Mouse (Mus musculus) embryonic facial prominence, embryonic 14.5 days (tissue): ENCODE measurements around the gene Mroh2a. TPM values are rescaled to one million over a fixed set of nuclear protein-coding genes. Genes with fewer than 3 reads are reported as not detected.

ENCODE experiments used
- ATAC-seq: fragments of 200-750 bp; cut with Nextera tagmentation; 2 replicates; pipeline ENCODE4 v1.8.0; 2017; ENCODE audit warnings: low read depth, moderate number of reproducible peaks, moderate TSS enrichment
- DNase-seq: peaks from one replicate; pipeline ENCODE4 v3.0.0-alpha.2; 2015; ENCODE audit warnings: low spot score
- H3K27ac ChIP-seq: fragments of 300-500 bp; sonication (generic); replicated peaks from 2 replicates; pipeline ENCODE4 v1.5.1; 2014; ENCODE audit warnings: low read depth, mild to moderate bottlenecking, low read length, moderate library complexity
- H3K27me3 ChIP-seq: fragments of 300-500 bp; sonication (generic); replicated peaks from 2 replicates; pipeline ENCODE4 v1.6.1; 2014; ENCODE audit warnings: low read length; ENCODE audit not compliant: control insufficient read depth, insufficient read depth
- H3K36me3 ChIP-seq: fragments of 300-500 bp; sonication (generic); 2 replicates; pipeline ENCODE4 v1.6.1; 2014; ENCODE audit warnings: low read length, mixed read lengths; ENCODE audit not compliant: control insufficient read depth, insufficient read depth
- H3K4me1 ChIP-seq: fragments of 300-500 bp; sonication (generic); 2 replicates; pipeline ENCODE4 v1.6.1; 2014; ENCODE audit warnings: antibody characterized with exemption, low read length; ENCODE audit not compliant: control insufficient read depth, insufficient read depth
- H3K4me2 ChIP-seq: fragments of 300-500 bp; sonication (generic); 2 replicates; pipeline ENCODE4 v1.6.1; 2014; ENCODE audit warnings: low read depth, mild to moderate bottlenecking, low read length, moderate library complexity, mixed read lengths
- H3K4me3 ChIP-seq: fragments of 300-500 bp; sonication (generic); 2 replicates; pipeline ENCODE4 v1.5.1; 2014; ENCODE audit warnings: low read depth, mild to moderate bottlenecking, low read length
- H3K9ac ChIP-seq: fragments of 300-500 bp; sonication (generic); 2 replicates; pipeline ENCODE4 v1.6.1; 2014; ENCODE audit warnings: low read depth, mild to moderate bottlenecking, low read length, moderate library complexity, mixed read lengths
- H3K9me3 ChIP-seq: fragments of 300-500 bp; sonication (generic); 2 replicates; pipeline ENCODE4 v1.6.1; 2016; ENCODE audit warnings: low read length; ENCODE audit not compliant: control insufficient read depth
- WGBS: fragments of 180-500 bp; shearing (Covaris S2); extraction: QIAGEN DNeasy Blood & Tissue Kit; methylation state at CpG from one replicate; pipeline ENCODE4 v1.1.7; 2014; 5-methylcytosine and 5-hydroxymethylcytosine counted together
- polyA plus RNA-seq: library from polyadenylated mRNA; unstranded; fragments of >200 nt; fragmentation: Nextera tagmentation; extraction: Ambion mirVana; gene quantifications from 2 replicates; pipeline ENCODE4 v1.2.1, GENCODE M21; 2014

Mroh2a gene
- polyA plus RNA-seq, 1 experiment from 2014 or later: 1.7 TPM

DNA sequence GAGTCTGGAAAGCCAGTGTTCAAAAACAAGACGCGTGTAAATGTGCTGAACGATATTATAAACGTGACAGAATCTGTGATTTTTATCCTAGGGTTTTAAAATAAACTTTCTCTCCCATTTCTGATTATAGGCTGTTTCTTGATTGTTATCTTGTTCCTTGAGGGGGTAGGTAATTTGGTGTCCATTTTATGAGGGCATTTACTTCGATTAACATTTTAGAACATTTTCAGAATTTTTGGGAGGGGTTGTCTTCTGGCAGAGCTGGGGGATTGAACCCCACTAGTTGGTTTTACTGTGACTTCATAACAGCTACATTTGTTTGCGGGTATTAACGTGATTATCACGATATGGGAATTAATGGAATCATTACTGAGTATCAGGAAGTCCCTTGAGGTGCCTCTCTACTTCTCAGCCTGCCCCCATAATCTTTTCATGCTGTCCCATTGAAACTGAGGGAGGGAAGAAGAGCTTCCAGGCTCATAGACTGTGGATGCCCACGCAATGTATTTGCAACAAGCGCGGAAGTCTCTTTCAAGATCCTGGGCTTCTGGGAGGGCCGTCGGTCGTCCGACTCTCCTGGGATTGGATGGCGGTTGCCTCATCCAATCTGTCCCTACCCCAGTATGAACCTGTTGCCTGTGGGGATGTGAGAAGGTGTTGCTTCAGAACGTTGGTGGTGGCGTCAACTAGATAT, 51.2 kb downstream of the Mroh2a start:
- Histone ChIP-seq H3K27ac (peak overlapping the region; percentile 0; the same call in 1 of the 2 replicates), H3K4me1 (peaks cover 15% of the 10 kb centered on the region), H3K36me3 (peaks cover 29% of the 10 kb centered on the region), H3K4me2 (peak overlapping the region; percentile 58), H3K9ac (peak overlapping the region; percentile 75), H3K9me3 (peaks cover 14% of the 10 kb centered on the region), H3K4me3 (peak overlapping the region; percentile 47), H3K27me3 (no peaks in the 10 kb centered on the region)
- no peak for DNase-seq
- no peak for ATAC-seq
- 67% methylated on average over 18 of the region's 18 CpGs for WGBS

DNA sequence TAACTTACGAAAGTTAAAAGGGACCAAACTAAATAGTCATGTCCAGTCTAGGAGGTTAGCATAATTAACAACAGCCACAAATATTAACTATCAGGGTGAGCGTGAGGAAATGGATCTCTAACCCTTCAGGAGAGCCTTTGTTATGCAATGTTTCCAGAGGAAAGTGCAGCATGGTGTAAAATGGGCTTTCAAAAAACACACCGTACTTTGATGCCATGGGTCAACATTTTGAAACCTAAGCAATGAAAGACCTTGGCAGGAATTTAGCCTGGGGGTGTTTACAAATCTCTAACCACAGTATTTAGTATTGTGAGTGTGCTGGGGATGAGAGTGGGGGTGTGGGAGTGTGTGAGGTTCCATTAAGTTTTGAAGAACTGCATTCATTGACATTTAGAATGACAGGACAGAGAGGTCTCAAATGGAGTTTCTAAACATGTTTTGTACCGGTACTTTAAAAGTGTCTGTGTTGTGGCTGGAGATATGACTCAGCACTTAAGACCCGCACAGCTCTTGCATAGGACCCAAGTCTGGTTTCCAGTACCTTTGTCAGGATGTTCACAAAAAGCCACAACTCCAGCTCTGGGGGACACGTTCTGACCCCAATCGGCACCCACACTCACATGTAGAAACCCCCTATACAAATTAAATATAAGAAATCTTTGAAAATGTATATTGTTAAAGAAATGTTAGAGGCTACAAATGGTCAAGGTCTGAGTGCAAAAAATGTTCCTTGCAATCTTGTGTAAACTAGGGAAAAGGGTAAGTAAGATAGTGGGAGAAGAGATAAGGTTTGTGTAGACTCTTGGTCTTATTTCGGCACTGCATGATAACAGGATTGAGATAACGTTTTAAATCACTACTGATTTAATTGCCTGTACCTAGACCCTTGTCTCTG, 52.6 kb downstream of the Mroh2a start:
- DNase-seq (peak; percentile 66), ATAC-seq (no peak)
- H3K4me1 ChIP-seq: peaks cover 15% of the 10 kb centered on the region
- WGBS: 62% methylated on average over 9 of the region's 9 CpGs
- H3K27me3 ChIP-seq: no peaks in the 10 kb centered on the region
- peaks cover 15% of the 10 kb centered on the region for H3K36me3 ChIP-seq
- H3K9me3 ChIP-seq: peaks cover 27% of the 10 kb centered on the region
- no peak overlapping the region for H3K4me2 ChIP-seq
- no peak overlapping the region for H3K27ac ChIP-seq
- H3K9ac ChIP-seq: no peak overlapping the region
- no peak overlapping the region for H3K4me3 ChIP-seq

DNA sequence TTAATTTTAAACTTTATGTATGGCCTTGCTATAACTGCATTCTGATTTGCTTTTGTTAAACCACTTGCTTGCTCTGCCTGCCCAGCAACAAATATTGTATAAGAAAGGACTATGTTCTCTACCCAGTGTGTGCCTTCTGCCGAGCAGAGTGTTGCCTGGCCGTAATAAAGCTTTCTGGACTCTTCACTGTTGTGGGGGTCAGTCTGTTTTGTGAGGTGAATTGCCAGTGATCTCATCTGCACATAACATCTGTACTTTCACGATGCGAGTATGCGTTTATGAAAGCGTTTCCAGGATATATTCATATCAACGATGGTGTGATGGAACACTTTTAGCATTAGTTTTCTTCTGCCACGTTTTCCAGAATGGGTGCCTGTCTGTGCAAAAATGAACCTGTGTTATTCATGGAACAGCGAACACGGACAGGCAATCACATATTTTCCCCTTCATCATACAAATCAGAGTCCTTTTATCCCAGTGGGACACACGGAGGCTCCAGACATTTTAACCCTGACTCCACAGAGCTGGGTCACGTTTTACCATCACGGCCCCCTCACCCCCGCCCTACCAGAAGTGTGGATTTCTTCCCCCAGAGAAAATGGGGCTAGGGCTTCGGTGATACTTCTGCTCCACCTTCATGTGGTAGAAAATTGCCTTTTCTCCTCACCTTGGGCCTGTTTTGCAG, 53.4 kb downstream of the Mroh2a start:
- Histone ChIP-seq H3K9me3 (peaks cover 35% of the 10 kb centered on the region), H3K9ac (no peak overlapping the region), H3K36me3 (peaks cover 7% of the 10 kb centered on the region), H3K4me2 (no peak overlapping the region), H3K27ac (no peak overlapping the region), H3K27me3 (no peaks in the 10 kb centered on the region), H3K4me1 (peaks cover 15% of the 10 kb centered on the region), H3K4me3 (no peak overlapping the region)
- no peak for ATAC-seq
- 73% methylated on average over 15 of the region's 15 CpGs for WGBS
- DNase-seq: no peak

DNA sequence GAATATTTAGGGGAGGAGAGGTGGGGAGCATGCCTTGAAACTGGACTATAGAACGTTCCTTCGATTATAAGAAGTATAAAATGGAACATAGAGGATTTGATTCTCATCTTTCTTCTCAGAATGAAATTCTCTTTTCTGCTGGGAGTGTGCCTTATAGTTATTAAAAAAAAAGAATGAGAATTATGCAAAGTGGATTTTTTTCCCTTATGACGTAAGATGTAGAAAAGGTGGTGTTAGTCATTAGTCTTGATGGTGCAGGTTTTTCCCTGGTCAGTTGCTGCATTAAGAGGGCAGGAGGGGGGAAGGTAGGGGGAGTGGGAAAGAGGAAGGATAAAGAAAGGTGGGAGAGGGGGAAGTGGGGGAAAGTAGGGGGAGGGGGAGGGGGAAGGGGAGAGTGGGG, 55.5 kb downstream of the Mroh2a start:
- Histone ChIP-seq H3K4me3 (no peak overlapping the region), H3K9ac (no peak overlapping the region), H3K27me3 (no peaks in the 10 kb centered on the region), H3K4me2 (no peak overlapping the region), H3K4me1 (no peaks in the 10 kb centered on the region), H3K36me3 (no peaks in the 10 kb centered on the region), H3K27ac (no peak overlapping the region), H3K9me3 (peaks cover 53% of the 10 kb centered on the region)
- 59% methylated on average over 3 of the region's 3 CpGs for WGBS
- DNase-seq: no peak
- no peak for ATAC-seq

DNA sequence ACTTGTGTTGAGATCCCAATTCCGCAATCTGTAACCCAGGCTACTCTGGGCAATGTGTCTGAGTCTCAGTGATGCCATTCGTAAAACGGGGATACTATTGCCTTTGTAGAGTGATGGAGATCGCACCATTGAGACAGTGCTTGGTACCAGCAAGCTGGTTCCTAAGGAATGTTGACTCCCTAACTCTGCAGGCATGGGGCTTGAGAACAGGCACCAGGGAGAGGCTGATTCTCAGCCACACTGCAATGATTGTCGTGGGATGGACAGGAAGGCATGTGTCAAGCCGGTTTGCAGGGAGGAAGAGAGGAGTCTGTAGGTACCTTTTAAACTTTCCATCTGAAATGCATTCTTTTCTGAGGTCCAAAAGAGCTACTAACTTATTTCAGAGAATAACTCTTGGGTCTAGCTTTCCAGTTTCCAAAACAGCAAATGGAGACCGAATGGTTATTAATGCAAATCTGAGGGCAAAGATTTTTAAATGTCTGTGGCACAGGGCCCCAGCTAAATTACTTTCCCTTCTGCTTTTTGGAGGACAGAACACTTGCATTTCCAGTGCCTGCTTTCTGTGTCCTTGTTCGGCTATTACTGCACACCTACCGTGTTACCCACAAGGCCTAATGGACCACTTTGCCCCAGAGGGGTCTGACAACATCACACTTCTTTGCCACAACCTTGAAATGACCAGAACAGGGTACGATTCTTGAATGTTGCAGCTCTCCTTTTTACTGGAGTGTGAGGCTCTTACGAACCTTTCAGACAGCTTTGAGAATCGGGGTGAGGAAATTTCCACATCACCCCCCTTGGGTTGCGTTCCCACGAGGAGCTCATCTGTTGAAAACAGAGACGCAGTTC, 56.8 kb downstream of the Mroh2a start:
- WGBS: 80% methylated on average over 15 of the region's 15 CpGs
- no peaks in the 10 kb centered on the region for H3K27me3 ChIP-seq
- H3K36me3 ChIP-seq: no peaks in the 10 kb centered on the region
- H3K27ac ChIP-seq: no peak overlapping the region
- no peak overlapping the region for H3K9ac ChIP-seq
- no peaks in the 10 kb centered on the region for H3K4me1 ChIP-seq
- no peak overlapping the region for H3K4me3 ChIP-seq
- no peak overlapping the region for H3K4me2 ChIP-seq
- ATAC-seq: no peak
- H3K9me3 ChIP-seq: peaks cover 64% of the 10 kb centered on the region
- DNase-seq: no peak

DNA sequence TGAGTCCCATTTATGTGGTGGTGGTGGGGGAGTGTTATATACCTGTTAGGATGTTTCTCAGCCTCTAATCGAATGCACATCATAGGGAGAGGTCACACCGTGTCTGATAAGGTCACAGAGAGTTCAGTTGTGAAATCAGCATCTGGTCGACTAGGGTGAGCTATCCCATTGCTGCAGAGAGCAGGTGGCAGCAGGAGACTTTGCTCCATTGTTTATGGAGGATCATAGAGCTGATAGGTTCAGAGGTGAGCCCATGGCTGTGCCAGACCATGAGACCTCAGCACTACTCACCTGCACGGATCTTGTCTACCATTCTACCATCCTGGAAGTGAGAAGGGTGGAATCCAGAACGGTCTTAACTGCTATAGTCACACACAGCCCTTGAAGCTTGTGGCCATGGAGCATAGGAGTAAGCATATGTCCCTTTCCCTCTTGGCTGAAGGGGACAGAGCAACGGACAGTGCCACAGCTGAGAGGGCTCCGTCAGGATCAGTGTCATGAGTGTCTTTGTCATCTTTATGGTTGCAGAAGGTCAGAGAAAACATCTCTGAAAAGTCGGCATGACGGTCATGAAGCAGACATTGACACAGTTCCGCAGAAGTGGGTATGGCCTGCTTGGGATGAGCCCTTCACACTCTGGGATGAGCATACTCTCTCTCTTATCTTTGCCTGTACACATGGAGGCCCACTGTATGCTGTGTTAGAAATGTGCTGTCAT, 57.6 kb downstream of the Mroh2a start:
- Histone ChIP-seq H3K4me1 (no peaks in the 10 kb centered on the region), H3K9me3 (peaks cover 71% of the 10 kb centered on the region), H3K4me3 (no peak overlapping the region), H3K27ac (no peak overlapping the region), H3K27me3 (no peaks in the 10 kb centered on the region), H3K4me2 (no peak overlapping the region), H3K9ac (no peak overlapping the region), H3K36me3 (no peaks in the 10 kb centered on the region)
- ATAC-seq: peak; percentile 7
- DNase-seq: no peak
- 60% methylated on average over 10 of the region's 10 CpGs for WGBS

DNA sequence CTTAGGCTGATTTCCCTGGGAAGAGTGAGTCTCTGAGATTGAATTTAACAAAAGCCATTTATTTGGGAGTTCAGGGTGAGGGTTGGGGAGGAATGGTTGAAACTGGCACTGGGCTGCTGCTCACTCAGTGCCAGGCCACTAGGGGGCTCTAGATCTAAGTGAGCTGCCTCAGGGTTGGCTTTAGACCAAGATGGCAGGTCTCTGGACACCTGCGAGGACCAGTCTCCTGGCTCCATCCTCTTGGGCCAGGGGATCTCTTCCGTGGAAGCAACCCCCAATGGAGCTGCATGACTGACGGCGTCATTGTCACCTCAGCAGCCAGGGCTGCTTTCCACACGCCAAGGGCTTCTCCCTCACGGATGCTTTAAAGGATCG, 58.1 kb downstream of the Mroh2a start:
- peaks cover 77% of the 10 kb centered on the region for H3K9me3 ChIP-seq
- DNase-seq (no peak), ATAC-seq (peak; percentile 13; the same call in 1 of the 2 replicates)
- no peak overlapping the region for H3K9ac ChIP-seq
- no peak overlapping the region for H3K4me2 ChIP-seq
- WGBS: 61% methylated on average over 7 of the region's 7 CpGs
- H3K4me1 ChIP-seq: no peaks in the 10 kb centered on the region
- H3K27me3 ChIP-seq: no peaks in the 10 kb centered on the region
- H3K27ac ChIP-seq: no peak overlapping the region
- H3K36me3 ChIP-seq: no peaks in the 10 kb centered on the region
- H3K4me3 ChIP-seq: no peak overlapping the region
